Mouse (Mus musculus) testis, adult 2 months (tissue): Measurements from ENCODE around the gene Ctnnd2.

ENCODE experiments used
- CTCF ChIP-seq: fragments of 200-500 bp; IDR thresholded peaks from 2 replicates; pipeline ENCODE4 v1.5.1; 2012; ENCODE audit warnings: low read depth, mild to moderate bottlenecking, inconsistent platforms, low read length, moderate library complexity; ENCODE audit not compliant: control insufficient read depth, insufficient read depth, insufficient replicate concordance
- POLR2A ChIP-seq: fragments of 200-500 bp; IDR thresholded peaks from 2 replicates; pipeline ENCODE4 v1.6.1; 2012; ENCODE audit warnings: low read depth, mild to moderate bottlenecking, inconsistent platforms, low read length, moderate library complexity; ENCODE audit not compliant: control insufficient read depth

- TF ChIP-seq CTCF (no peak), POLR2A (no peak)
Observed at GRCm38 (mm10) chr15:30480676-30481075, 308.3 kb downstream of the Ctnnd2 start.
